Mouse (Mus musculus) urinary bladder, postnatal 25 days (tissue): ENCODE results near the gene AU040320.

Experiments used
- DNase-seq: peaks from one replicate; pipeline ENCODE4 v3.0.0; 2022; ENCODE audit warnings: low spot score

Gene AU040320

DNA sequence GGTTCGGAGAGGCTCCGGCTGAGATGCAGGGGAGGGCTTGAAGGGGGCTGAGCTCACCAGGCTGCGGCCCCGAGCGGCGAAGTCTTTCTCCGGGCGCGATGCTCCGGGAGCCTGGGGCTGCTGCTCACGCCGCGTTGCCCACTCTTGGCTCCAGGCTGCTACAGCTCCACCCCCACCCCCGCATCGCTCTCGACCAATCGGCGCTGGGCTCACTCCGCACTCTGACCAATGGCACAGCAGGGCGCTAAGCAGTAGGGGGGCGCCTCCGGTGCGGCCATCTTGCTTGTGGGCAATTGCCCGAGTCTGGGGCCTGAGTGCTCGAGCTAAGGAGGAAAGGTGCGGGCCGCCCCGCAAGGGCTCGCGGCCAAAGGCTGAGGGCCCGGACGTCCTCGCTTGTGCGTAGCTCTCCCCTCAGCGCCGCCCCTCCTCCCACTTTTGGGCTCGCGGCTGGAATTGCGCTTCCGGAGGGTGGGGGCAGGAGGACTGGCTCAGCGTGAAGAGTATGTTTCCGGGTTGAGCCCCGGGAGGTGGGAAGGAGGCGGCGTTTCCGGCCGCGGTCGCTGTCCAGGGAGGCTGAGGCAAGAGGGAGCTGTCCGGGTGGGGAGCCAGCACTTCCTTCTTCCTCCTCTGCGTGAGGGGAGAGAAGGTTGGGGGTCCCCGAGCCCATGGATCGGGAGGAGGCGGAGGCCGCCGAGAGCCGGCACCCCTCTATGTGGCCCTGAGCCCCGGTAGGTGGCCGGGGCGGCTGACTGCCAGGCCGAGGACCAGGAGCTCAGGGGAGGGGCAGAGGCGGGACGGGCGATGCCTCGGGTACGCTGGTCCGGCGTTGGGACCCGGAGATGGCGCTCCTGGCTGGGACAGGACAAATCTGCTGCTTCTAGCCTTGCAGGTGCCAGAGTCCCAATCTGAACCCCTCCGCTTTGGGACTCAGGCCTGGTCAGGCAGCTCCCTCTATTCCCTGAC, at the start of gene AU040320, which contains the start of gene Ncdn:
TSS of gene AU040320 (plus strand) at position 277 of the 963 bp plus-strand sequence.
TSS of gene Ncdn (minus strand) at position 171 of the 963 bp plus-strand sequence.
- peak; percentile 88 for DNase-seq

DNA sequence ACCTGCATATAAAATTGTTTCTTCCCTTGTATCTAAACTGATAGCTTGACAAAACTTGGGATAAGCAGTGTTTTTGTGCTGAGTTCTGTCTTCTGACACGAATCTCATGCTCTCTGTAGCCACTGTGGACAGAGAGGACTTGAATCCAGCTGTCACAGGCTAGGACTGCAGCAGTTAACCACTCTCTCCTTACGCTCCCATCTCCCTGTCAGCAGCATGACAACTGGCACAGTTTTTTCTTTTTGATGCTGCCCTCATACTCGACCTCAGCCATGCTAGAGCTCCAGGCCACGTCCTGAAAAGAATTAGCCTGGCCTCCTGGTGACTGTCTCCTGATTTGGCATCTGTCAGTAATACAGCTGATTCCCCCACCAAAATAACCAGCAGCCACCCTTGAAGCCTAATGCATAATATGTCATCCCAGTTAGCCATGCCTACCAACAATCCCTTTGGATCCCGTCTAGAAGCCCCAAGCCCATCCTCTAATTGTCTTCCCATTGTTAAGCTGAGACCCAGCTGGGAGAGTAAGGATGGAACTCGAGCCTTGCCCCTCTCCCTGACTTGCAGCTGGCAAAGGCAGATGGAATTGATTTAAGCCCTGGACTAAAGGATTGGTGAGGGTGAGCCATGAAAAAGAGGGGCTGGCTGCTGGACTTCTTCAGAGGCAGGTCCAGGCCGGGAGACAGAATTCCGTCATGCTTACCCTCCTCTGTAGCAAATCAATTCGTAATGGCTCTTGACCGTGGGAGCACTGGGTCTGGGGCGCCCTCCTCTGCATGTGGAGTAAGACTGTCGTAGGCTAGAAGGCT, 46.5 kb upstream of the AU040320 start:
- DNase-seq, result no peak

DNA sequence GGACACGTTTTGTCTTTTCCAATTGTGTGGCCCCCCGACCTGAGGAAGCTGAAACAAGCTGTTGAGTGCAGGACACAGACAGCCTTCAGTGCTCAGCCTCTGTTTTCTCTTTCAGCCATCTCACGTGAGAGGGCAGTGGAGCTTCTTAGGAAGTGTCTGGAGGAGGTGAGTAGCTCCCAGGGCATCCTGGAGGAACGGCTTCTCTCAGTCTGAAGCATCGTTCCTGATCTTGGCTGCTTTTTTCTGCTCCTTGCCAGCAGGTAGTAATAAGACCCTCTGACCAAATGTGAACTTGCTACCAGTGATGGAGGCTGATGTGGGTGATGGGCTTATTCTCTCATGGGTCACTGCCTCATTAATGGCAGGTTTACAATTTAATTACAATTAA, 45.9 kb upstream of the AU040320 start:
- DNase-seq, result no peak

DNA sequence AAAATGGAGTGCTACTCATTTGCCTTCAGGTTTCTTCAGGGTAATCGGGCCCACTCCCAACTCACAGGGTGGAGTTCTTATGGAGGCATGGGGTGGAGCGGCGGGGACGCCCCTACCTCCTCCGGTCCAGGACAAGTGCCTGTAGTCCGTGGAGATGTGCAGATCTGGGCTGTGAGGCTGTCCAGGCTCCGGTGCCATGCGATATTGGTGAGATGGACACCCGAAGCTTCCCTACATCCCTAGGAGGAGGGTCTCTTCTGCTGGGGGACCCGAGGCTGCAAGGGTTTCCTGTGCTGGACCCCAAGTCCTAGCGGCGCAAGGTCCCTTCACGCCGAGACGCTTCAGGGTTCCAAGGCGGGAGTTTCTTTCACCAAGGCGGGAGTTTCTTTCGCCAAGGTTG, 21.2 kb upstream of the AU040320 start:
- no peak for DNase-seq

DNA sequence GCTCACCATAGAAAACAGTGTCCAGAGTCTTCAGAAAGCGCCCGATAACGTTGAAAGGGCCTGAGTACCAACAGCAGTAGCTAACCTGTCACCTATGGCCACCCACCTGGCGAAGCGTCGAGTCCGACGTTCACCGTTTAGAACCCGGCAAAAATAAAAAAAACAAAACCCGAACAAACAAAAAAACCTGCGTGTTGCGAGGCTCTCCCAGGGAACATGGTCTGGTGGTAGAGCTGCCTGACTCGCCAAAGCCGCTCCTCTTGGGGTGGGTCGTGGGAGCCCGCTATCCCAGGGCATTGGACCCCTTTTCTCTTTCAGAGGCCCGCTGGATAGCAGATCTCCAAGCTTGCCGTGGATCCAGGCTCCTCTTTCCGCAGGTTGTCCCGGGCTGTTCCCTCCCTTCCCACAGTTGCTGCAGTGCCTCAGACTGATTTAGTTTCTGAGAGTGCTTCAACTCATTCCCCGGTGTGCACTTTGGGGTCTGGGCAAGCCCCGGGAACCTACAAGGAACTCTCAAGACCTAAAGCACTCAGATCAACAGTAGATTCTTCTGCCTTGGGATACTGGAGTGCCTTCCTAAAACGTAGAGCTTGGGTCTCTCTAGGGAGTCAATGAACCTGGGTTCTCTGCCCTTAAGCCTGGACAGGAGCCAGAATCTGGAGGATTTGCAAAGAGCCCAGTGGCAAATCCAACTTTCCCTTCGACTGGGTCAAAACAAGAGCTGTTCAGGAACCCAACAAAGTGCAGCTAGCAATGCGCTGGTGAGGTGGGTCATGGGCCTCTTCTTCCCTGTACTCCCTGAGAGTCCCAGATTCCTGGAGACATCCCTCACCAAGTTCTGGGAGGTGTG, 20.6 kb upstream of the AU040320 start:
- DNase-seq, result no peak

DNA sequence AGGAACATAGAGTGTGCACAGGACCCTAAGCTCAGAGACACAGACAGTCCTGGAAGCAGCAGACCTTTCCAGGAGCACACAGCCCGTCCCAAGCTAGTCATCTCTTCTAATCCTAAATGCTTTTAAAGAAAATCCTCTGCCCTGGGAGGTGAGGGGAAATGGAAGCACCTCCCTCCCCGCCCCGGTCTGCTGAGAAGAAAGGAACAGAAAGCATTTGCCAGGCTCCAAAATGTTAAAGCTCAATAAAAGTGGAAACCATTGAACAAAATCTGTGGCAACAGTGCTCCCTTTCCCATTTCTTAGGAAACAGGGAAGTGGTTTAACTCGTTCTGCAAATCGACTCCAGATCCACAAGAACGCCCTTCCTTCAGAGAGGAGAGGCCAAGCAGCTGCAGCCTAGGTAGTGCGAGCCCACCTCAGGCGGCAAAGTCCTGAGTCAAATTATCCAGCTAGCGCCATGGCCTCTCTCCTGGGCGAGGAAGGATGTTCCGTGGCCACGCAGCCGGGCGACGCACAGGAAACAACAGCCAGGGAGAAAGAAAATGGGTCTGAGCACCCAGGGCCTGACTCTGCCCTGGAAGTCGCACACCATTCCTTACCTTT, 19.2 kb upstream of the AU040320 start:
- DNase-seq, result no peak

DNA sequence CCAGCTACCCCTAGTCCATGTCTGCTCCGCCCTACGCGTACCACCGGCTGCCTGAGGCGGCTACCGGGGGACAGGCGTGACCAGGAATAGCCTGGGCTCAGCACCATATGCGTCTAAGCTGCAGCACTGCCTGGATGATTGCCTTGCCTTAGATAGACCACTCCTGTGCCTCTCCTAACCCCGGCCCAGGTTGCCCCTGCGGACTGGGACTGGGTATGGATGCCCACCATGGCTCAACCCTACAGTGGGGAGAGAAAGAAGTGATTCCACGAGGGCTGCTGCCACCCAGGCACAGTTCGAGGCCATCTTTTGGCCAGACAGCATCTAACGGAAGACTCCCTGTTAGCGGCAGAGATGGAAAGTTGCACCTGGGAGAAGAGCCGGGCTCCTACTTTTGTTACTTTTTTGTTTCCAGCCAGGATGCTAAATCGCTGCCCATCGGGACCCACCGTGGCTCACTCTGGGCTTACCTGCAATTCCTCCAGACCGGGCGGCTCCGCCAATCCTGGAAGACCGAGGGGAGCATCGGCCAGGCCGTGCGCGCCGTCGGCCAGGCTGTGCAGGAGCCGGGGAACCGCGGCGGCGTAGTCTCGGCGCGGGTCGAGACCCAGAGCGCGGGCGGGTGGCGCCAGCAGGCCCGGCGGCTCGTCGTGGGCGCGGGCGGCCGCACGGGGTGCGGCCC, 18.5 kb upstream of the AU040320 start:
- no peak for DNase-seq

DNA sequence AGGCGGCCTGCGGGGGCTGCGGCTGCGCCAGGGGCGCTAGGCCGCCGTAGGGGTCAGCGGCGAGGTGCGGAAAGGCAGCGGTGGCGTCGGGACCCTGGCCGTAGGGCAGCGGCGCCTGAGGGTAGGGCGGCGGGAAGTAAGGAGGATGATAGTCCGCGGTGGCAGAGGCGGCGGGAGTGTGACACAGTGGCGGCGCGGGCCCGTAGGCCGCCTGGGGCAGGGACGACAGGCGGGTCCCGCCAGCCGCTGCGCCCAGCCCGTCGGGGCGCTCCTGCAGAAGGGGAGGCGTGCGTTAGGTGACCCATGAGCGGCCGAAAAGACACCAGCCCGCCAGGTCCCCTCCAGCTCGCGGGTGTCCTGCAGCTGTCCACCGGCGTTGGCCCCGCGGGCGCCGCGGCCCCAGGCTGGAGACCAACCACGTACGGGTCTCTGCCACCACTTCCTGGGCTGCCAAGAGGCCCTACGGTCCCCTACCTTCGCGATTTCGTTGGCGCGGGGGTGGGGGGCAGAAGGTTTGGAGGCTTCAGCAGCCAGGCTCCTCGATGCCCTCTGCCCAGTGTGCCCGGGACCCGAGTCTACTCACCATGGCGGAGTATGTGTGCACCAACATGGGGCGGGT, 17.9 kb upstream of the AU040320 start:
- no peak for DNase-seq

DNA sequence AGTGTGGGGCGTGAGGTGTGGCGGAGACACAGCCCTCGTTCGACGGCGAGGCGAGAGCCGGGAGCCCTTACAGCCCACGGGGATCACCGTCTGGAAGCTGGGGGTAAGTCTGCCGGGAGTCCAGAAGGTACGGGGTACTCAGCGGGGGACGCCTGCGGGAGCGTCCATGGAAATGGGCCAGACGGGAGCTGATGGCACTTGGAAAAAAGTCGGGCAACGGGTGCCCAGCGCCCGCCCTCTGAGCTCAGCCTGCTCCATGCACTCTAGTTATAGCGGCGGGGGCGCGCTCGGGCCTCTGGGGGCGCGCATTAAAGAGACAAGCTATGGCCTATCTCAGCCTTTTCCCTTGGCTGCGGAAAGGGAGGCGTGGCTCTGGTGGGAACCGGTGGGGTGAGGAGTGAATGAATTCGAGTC, 17.3 kb upstream of the AU040320 start, which contains the start of gene Tfap2e:
TSS of gene Tfap2e (minus strand) at position 240 of the 414 bp plus-strand sequence.
- DNase-seq, result no peak

DNA sequence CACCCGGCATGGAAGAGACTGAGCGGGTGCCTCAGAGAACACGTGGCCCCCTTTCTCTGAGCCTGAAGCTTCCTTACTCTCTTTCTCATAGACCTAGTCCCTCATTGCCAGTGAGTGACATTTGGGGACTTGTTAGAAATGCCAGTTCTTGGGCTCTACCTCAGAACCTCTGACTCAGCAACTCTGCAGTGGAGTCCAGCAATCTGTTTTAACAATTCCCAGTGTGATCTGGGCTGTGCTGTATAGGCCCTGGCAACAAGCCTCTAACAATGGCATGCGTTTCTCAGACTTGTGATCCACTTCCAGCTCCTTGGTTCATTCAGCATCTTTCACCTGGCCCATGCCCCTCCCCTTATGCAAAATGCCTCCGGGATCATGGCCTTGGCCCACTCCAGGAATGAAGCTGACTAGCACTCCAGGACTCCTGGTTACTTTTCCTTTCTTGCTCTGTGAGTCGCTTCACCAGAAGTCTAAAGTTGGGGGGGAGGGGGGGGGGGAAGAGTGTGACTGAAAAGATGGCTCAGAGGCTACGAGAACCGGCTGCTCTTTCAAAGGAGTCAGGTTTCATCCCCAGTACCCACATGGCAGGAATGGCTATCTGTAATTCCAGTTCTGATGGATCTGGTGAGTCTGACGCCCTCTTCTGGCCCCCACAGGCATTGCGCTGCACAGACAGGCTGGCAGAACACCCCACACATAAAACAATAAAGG, 13.2 kb upstream of the AU040320 start:
- no peak for DNase-seq

DNA sequence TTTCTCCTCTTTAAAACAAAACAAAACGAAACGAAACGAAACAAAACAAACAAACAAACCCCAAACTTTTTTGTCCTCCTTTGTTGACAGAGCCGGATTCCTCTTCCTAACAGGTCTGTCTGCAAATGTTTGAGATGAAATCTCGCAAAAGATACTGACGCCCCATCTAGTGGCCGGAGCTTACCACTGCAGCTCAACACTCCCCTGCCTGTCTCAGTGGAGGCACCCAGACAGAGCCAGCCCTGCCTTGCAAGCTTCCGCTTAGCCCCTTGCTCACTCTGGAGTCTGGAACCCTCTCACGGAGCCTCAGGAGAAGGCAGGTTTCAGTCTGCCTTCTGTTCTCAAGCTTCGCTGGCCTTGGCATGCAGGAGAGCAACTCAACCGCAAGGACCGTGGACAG, 11.9 kb upstream of the AU040320 start:
- peak; percentile 69 for DNase-seq

DNA sequence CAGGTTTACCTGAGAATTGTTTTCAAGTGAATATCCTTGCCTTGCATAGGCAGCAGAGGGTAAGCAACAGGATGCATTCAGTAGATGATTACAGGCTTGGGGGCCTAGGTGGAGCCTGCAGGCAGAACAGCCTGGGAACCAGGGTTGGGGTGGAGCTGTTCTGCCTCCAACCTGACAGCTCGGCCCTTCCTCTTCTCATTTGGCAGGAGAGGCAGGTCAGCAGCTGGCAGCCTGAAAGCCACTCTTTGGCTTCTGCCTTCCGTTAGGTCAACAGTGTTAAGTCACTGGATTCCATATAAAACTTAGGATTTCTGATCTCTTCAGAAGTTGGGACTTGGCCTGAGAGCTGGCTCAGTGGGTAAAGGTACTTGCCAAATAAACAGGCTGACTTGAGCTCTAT, 10.4 kb upstream of the AU040320 start:
- no peak for DNase-seq

DNA sequence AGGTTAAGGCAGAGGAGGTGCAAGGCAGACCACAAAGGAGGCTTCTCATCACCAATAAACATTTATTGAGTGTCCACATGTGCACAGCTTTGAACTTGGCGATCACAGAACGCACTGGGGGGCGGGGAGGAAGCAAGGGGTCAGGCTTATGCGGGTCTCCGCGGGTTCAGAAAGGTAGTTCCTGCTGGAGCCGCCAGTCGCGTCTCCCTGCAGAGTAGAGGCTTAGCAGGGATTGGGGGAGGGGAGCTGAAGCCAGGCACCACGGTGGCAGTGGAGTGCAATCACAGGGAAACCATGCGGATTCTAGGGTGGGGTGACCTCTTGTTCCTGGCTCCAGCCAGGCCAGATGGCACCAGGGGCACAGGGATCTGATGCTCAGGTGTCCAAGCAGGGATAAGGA, 9.6 kb upstream of the AU040320 start:
- DNase-seq, result no peak

DNA sequence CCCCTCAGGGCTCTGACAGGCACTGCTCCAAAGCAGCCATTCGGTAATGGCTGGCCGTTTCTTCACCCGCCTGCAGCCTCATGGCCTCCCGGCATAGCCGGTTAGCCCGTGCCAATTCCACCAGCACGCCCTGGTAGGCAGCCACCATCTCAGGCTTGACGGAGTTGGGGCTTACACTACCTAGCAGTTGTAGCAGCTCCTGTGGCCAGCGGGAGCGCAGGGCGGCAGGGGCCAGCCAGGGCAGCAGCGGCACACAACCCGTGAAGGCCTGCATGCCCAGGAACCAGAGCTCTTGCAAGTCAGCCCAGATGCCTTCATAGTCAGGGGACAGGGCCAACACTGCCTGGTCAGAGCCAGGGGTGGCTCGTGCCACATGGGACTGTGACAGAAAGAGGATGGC, 8.5 kb upstream of the AU040320 start:
- DNase-seq, result no peak

DNA sequence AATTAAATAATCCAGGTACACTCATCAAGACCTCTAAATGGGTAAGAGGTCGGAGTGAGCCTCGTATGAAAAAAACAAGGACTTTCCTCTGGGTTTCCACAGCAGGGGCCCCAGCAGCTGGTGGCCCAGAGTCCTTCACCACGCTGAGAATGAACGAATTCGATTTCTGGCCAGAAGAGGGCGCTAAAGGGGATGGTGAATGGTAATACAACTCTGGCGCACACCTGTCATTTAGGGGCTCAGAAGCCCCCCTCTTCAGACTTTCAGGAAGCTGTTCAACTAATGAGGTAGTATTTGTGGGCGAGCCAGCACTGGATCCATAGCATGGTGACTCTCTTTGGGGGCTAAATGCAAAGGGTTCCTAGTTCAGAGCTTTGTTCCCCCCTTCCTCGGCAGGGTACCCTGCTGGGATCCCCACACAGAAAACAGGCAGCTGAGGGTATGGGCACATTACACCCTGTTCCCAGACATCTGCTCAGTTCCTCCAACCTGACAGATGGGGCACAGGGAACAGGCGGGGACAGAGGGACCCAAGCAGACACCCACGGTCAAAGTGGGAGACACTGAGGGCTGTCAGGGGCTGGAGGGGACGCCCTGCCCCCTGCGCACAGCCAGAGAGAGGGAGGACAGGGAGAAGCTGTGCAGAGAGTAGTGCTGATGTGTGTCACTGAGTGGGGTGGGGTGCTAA, 7.7 kb upstream of the AU040320 start:
- no peak for DNase-seq

DNA sequence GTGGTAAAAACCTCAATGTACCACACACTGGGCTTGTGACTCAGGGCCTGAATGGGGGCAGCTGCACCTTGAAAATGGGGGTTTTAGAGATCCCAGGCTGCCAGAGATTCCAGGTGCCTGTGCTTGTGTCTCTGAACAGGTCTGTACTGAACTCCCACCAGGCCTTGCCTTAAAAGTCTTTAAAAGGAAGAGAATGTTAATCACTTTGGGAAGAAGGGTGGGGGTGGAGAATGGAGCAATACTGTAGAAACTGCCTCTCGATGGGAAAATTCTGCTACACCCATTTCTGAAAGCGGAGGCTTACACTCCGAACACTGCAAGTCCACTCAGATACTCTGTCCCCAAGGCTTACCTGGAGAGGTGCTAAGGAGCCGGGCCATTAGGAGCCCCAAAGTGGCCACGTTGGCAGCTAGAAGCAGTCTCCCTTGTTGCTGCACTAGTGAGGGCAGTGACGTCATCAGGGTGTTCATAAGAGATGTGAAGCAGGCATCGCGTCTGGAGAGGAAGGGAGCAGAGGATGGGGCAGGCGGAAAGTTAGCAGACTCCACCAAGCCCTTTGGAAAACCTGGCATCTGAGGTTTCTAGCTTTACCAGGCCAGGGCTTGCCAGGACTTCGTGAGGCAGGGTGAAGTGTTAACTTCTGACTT, 7.0 kb upstream of the AU040320 start:
- DNase-seq, result no peak

DNA sequence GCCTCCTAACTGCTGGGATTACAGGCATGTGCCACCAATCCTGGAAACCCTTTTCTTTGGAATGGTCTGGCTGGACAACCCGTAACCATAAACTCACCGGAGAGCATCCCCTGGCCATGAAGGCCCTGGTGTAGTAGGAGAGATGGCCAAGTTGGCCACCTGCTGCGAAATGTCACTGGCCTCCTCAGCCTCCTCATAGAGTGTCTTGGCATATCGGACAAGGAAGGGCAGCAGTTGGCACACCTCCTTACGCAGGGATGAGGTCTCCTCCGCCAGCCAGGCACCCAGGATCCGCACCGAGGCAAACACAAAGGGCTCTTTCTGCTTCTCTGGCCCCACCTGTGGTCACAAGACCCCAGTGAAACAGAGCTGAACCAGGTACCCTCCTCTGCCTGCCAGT, 5.0 kb upstream of the AU040320 start:
- no peak for DNase-seq

DNA sequence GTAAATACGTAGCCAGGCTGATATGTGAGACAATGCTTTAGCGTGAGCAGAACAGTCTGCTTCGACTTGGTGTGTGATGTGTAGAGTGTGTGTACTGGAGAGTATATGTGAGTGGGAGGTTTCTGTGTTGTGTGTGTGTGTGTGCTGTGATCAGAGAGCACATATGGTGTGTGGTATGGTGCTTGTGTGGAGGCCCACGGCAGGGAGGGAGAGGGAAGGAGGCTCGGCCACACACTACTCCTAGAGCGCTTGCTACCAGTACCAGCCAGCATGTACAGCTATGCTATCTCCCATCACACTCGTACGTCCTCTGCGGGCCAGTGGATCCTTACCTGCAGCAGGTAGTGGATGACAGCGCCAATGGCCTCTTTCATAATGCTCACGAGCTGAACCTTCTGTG, 3.8 kb upstream of the AU040320 start:
- no peak for DNase-seq
